Mouse (Mus musculus): Measurements from ENCODE around the gene Abhd15.
A peak's percentile ranks its signal among the peaks of the same experiment; 100 is the strongest.

The Abhd15 gene

DNA sequence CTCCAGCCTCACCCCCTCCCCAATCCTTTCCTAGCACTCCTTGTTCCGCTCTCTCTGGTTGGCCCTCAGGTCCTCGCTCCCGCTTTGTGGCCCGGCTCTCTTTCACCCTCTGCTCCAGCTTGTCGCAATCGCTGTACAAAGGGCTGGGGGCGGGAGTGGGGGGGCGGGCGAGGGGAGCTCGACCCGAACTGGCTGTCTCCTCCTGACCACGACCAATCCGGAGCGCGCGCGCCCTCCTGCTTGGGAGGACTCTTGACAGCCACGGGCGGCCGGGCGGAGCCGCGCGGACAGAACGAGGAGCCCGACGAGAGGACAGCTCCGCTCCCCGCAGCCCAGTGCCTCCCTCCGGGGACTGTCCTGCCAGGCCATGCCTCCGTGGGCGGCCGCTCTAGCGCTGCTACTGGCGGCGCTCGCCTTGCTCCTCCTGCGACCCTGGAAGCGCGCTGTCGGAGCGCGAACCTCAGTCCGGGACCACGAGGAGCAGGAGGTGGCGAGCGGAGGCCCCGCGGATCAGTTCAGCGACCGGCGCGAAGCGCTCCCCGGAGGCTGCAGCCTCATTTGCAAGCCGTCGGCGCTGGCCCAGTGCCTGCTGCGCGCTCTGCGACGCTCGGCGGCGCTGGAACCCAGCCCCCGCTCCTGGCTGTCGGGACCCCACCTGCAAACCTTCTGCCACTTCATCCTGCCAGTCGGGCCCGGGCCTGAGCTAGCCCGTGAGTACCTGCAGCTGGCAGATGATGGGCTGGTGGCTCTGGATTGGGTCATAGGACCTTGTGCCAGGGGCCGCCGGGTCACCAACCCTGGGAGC lies at the start of gene Abhd15:
Gene Abhd15 (plus strand): TSS at position 290 of the 805 bp plus-strand sequence.
- peak; percentile 81 for DNase-seq

DNA sequence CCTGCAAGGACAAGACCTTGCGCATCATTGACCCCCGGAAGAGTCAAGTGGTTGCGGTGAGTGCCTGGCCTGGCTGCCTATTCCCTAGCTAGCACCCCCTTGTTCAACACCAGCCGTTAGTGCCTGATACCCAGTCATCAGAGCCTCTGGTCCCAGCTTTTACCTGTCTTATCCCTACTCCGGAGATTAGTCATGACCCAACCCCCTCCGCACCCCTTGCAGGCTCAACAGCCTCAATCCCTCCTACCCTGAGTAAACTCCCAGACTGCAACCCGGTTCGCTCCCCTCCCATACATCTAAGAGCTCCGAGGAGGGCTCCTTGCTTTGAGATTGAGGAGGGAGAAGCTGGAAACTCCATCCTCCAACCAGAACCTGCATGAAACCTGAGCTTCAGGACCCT lies 48.4 kb upstream of the Abhd15 start:
- no peak for DNase-seq

DNA sequence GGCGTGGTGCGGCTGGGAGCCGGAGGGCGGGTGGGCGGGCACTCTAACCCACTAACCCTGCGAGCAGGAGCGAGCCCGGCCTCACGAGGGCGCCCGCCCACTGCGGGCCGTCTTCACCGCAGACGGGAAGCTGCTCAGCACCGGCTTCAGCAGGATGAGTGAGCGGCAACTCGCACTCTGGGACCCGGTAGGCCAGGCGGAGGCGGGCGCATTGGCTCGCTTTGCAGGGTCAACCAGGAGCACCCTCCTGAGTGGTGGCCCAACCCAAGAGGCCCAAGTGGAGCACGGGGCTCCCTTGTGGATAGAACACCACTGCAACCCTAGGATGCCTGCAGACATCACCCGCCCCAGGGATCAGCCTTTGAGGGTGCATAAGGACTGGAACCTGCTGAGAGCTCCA lies 47.8 kb upstream of the Abhd15 start:
- peak; percentile 81 for DNase-seq

DNA sequence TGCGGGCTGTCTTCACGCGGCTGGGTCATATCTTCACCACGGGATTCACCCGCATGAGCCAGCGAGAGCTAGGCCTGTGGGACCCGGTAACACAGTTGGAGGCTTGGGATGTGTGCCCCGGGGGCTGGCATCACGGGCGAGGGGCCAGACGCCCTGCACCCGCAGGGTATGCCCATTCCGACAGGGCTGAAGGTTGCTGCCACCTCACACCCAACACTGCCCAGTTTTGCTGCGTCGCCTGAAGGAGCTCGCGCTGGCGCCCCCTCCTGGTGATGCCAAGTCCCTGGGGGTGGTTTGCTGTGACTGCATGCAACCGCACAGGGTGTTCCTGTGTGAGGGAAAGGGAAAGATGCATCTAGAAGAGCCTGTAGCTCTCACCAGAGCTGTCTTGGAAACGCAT lies 47.1 kb upstream of the Abhd15 start:
- DNase-seq, result peak; percentile 81

DNA sequence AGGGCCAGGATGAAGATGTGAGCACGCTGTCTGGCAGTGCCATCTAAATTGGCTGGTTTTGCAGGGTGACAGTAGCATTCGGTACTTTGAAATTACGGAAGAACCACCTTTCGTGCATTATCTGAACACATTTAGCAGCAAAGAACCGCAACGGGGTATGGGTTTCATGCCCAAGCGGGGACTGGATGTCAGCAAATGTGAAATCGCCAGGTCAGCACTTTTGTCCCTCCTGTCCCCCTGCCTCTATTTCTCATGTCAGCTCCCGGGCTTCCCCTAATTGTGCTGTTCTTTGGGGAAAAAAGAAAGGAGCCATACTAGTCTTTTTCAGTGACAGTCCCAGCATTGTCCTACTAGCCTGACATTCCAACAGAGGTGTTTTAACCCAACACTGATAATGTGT lies 46.5 kb upstream of the Abhd15 start:
- no peak for DNase-seq

DNA sequence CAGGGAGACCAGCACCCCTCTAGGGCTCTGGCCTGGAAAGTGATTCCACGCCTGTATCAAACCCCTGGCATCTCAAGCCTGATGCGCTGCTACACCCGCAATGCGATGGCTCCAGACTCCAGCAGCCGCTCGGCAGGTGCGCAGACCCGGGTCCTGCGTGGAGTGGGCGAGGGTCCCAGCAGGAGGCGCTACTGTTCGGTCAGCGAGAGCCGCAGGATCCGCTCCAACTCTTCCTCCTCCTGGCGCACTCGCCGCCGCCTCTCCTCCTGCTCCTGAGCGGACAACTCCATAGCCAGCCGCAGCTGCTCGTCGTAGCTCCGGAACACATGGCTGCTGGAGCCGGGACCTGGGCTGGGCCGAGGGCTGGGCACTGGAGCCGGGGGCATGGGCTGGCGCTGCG lies 43.5 kb upstream of the Abhd15 start:
- no peak for DNase-seq

DNA sequence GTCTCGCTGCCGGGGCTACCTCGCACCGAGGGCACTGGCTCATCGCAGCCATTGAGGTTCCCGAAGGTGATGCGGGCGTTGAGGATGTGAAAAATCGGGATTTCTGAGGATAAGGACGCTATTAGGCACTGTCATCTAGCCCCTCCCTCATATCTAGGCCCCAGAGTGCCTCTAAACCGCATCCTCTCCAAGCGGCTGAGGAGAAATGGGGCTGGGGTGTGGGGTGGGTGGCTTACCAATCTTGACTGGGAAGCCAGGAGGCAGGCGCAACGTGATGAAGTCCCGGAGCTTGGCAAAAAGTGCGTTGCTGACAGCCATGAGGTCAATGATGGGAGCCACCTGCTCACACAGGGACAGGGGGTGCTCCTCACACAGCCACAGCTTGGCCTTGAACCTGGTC lies 42.1 kb upstream of the Abhd15 start:
- no peak for DNase-seq

DNA sequence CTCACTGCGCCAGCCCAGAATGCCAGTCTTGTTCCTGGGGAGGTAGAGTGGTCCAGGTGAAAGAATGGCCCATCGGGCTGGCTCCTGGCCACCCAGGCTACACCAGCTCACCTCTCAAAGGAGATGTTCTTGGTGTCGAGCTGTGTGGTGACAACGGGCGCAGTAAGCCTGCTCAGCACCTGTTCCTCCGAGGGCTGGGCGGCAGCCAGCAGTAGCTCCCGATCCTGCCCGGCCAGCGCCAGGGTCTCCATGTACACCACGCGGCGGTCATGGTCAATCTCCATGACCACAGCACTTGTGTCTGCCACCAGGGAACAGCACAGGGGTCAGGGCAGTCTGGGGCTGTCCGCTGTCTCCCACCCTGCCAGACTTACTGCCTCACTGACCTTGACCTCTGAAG lies 38.7 kb upstream of the Abhd15 start:
- no peak for DNase-seq

DNA sequence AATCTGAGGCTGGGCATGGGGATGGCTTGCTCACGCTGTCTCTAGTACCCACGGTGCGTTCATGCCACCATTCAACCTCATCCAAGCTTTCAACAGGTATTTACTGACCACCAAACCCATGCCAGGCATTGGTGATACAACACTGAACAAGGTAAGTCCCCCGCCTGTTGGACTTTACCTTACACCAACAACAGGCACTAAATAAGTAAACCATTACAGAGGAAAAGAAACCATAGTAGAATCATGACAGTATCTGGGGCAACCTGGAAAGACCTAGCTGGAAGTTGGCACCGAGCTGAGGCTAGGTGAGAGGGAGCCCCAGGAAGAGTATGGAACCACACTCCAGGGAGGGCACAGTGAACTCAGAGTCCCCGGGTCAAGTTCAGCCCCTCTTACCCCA lies 38.0 kb upstream of the Abhd15 start:
- DNase-seq, result peak; percentile 61

DNA sequence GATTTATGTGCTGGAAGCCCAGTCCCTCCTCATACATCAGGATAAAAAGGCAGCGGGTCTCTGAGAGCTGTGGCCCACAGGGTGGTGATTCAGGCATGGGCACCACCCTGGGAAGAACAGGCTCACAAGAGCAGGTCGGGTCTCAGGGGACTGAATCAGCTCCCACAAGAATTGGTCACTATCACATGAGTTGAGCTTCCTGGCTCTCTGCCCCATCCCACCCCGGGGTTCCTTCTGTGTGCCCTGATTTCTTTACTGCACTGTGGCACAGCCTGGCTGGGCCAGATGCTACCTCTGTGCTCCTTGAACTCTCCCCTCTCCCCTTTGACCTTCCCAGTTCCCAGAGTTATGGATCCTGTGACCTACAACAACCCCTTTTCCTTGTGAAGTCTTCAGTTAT lies 31.9 kb upstream of the Abhd15 start:
- no peak for DNase-seq

DNA sequence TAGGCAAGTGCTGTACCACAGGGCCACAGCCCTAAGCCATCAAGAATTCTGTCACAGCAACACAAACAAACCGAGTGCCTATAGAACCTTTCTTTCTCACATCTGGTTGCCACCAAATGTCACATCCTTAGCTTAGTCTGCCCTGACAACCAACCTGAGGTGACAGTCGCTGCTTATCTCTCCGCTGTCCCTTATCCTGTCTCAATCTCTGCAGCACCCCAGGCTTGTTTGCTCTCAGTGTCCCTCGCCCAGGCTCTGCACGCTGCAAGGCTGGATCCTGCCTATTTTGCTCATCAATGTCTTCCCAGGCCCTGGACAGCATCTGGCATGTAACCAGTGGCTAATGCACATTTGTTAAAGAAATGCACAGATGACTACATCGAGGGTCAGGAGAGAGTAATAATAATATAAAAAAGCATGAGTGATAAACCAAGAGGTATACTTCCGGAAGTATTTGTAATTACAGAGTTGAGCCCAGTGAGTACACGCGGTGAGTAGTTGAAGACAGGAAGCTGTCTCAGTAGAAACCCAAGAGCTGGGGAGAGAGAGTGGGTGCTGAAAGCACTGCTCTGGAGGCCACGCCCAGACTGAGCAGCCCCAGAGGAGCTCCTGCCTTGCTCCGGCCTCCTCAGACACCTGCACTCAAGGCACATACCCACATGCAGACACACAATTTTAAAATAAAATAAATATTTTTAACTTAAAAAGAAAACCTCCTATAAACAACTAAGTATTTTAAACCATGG lies 31.2 kb upstream of the Abhd15 start:
- no peak for DNase-seq

DNA sequence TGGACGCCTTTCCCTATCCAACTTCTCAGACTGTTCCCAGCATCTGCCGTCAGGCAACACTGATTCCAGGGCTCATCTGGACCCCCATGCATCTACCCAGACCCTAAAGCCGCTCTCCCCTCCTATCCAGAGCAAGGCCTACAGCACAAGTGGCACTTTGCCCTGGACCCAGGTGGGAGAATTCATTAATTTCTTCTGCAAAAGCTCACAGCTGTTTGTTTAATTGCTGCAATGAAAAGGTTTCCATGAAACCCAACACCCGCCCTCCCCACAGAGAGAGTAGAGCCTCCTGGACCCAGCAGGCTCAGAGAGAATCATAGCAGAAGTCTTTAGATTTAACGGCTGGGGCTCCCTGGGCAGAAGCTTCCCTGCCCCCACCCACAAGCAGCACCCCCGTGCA lies 29.7 kb upstream of the Abhd15 start:
- no peak for DNase-seq

DNA sequence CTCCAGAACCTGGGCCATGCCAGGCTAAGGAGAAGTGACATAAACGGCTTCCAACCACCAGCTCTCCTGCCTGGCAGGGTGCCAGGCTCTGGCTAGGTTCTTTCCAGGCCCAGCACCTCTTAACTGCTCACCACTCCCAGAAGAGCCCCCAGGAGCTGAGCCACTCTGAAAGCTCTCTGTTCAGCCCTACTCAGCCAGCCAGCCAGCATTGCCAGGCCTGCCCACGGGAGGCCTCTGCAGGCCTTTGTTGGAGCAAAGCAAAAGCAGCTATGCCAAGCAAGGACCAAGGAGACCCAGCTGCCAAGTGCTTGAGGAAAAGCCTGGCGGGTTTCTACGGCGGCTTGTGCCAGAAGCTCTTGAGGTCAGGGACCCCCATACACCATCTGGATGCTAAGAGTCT lies 28.1 kb upstream of the Abhd15 start:
- peak; percentile 19 for DNase-seq

DNA sequence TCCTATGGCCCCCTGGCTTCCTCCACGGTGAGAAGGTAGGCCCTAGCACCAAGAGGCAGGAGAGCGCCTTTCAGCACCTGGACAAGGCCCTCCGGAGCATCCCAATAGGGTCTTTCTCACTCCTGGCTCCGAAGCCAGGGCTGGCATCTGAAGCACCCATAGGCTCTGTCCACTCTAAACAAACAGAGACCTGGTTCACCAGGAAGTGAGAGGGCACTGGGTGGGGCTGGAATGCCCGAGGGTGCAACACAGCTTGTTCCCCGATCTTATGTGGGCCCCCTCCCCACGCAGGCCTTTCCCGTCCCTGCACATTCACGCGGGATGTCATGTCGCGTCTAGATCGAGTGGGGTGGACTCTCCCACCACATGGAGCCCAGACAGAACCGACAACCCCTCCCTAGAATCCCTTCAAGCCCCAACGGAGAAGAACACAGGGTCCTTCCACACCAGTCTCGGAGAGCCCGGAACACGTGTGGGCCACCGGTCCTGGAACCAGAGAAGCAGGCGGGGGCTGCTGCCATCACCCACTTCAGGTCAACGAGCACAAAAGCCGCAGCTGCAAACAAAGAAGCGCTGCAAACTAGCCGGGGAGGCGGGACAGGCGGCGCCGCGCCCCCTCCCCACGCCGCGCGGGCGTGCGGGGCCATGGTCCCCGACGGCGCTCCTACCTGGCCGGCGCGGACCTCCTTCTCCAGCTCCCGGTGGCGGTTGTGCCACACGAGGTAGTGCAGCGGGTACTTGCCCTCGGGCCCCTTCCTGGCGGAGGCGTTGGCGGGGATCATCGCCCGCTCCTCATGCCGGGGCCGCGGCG lies 25.9 kb upstream of the Abhd15 start:
- peak; percentile 12 for DNase-seq

DNA sequence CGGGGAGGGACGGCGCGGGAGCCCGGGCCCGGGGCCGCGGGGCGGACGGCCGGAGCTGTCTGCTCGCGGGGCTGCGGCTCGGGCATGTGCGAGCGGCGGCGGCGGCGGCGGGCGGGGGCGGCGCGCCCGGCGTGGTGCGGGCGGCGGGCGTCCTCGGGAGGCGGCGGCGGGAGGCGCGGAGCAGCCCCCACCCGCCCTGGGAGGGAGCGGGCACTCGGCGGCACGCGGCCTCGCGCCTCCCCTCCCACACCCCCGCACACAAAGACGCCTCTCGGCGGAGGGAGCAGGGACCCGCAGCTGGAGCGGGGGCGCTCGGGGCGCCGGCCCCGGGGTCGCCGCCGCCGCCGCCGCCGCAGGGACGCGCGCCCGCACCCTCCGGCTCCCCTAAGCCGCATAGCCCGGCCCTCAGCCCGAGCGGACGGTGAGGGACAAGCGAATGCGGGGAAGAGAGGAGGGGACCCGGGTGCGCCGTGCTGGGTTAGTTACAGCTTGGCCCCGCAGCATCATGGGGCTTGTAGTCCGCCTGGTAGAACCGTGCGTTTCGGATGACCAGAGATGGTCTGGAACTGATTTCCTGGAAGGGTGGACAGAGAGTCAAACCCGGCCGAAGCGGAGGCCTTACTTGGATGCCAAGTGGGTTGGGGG lies 25.2 kb upstream of the Abhd15 start, which contains the start of gene Ankrd13b:
Gene Ankrd13b (minus strand): TSS at position 88 of the 645 bp plus-strand sequence.
- peak; percentile 73 for DNase-seq

DNA sequence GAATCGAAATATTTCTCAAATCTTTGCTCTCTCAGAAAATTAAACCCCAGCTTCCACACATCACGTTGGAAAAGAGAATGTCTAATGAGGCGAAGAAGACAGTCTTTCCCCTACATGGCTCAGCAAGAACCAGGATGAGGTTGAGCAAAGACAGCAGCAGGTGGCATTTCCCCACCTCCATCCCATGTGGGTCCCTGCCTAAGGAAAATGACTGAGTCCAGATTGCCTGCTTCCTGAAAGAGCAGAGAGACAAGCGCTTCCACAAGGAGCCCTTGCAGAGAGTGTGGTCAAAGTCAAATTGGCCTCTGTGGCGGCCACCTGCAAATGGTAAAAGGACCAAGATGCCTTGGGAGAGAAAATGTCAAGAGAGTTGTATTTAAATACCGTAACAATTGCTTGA lies 24.5 kb upstream of the Abhd15 start:
- peak; percentile 14 for DNase-seq

DNA sequence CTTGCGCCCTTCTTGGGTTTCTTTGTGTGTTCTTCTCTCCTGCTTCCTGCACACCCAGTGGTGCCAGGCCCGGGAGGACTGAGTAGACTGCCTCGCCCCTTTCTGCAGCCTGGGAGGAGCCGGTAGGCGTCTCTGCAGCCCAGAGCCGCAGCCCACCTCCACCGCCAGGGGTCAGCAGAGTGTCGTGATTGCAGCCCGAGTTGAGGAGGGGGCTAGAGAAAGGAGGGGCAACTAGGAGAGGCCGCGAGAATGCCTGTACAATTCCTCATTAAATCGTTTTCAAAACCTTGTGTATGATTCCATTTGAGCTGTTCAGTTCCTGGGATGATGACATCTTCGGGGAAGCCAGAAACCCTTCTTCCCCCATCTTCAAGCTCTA lies 23.8 kb upstream of the Abhd15 start:
- DNase-seq, result peak; percentile 88

DNA sequence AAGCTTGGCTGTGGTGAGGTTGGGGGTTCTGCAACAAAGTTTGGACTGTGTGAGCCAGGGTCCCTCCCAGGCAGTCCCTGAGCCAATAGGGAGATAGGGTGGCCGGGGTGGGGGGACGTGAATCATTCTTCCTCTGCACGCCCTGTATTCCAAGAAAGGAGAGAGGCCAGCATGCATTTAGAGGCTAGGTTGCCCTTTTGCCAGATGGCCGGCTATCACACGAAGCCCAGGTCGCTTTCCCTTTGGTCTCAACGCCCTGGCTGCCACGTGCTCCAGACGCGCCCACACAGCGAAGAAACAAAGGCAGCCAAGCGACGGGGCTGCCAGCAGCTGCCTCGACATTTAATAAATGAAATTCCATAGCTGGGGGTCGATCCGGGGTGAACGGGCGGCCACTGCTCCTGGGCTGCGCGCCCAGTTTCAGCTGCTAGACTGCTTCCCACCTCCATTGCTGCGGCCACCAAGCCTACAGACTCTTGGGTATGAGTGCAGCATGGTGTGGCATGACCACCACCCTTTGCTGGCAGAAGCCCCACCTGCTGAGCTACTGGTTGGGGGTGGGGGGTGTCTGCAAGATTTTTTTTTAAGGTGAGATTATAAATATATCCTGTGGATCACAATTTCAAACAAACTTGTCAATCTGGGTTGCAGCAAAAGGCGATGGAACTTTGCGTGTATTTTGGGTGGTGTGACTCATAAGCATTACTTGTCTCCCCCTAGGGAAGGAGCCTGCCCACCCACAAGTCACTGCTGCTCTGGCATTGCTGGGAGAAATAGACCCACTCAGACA lies 23.2 kb upstream of the Abhd15 start:
- DNase-seq, result peak; percentile 57

DNA sequence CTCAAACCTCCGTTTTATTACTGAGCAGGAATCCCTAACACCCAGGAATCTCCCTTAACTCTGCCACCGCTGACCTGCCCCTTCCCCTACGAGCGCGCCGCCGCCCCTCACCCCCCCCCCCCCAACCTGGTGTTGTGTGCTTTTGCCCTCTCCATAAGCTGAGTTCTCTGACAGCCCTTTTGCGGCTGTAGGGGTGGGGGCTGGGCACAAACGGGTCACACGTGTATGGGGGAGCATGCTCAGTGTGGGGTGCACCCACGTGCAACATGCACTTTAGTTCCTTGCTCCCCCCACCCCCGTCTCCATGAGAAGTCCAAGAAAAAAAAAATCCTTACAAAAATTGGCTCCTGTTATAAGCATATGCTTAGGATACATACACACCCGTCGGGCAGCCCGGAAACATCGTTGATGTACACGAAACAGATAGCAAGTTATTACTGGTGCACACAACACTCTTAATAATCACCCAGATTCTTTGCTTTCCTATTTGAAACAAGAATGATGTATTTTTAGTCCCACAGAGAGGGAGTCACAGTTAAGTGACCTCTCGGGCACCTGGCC lies 22.5 kb upstream of the Abhd15 start:
- no peak for DNase-seq

DNA sequence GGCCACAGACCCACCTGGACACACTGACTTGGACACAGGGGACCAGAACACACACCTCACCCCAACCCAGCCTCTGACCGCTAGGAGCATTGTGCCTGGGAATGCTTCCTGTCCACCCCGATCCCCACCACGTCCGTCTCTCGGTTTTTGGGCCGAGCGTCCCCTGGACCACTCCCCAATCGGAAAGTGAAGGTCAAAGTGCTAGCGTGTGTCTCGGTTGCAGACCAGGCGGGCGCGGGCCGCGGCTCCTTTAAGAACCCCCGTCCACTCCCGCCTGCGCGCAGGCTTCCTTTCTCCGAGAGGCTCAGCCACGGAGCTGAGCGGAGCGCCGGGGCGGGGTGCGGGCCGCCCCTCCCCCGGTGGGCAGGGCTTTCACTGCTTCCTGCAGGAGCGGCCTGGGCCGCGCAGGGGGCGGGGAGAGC lies 22.0 kb upstream of the Abhd15 start:
- DNase-seq, result peak; percentile 95

DNA sequence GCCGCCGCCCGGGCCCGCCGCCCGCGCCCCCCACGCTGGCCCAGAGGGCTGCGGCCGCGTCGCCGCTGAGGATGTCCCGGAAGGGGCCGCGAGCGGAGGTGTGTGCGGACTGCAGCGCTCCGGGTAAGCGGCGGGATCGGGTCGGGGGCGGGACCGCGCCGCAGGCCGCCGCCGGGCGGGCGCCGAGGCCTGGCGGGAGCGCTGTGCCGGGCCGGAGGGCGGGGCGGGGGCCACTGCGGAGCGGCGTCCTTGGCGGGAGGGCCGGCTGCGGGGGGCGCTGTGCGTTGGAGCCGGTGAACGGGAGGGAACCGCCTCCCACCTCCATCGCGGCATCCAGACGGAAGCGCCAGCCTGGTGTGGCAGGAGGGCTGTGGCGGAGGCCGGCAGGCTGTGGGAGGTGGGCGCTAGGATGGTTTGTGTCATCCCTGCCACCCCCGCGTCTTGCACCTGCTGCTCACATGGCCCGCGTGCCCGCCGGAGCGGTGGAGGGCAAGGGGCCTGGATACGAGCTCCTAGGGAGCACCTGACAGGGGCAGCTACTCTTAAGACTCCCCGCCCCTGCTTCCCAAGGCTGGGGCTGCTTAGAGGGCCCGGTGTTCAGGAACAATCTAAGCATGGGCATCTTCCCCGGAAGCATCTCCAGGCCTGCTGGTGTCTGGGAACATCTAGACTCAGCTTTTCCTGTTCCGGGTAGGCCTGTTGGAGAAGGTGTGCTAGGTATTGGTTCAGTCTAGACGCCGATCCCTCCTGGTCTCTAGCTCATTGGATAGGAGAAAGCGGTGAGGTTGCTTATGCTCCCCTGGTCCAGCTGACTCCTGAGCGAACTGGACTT lies 21.2 kb upstream of the Abhd15 start, which contains the start of gene Git1:
Gene Git1 (plus strand): TSS at position 51 of the 832 bp plus-strand sequence.
- peak; percentile 58 for DNase-seq
